Mouse (Mus musculus): ENCODE measurements around the gene Zkscan6. TPM values are rescaled to one million over a fixed set of nuclear protein-coding genes. Genes with fewer than 3 reads are reported as not detected.
A peak's percentile ranks its signal among the peaks of the same experiment; 100 is the strongest.

Zkscan6 gene
- polyA plus RNA-seq, 1 experiment from 2014 or later = 11.0 TPM

- 63% methylated on average over 3 of the region's 3 CpGs for WGBS
- Histone ChIP-seq H3K36me3 (ENCODE audit: control insufficient read depth, insufficient read depth, low read length) (no peaks in the 10 kb centered on the region), H3K27ac (replicated peaks) (no peak overlapping the region), H3K4me2 (replicated peaks; ENCODE audit: low read depth) (no peak overlapping the region), H3K27me3 (ENCODE audit: control insufficient read depth, insufficient read depth, low read length) (no peaks in the 10 kb centered on the region), H3K9ac (ENCODE audit: low read length) (no peak overlapping the region), H3K4me3 (ENCODE audit: low read depth, low read length) (no peak overlapping the region), H3K4me1 (replicated peaks; ENCODE audit: control insufficient read depth, insufficient read depth) (peaks cover 7% of the 10 kb centered on the region), H3K9me3 (ENCODE audit: control insufficient read depth, low read length) (no peaks in the 10 kb centered on the region)
- no peak for DNase-seq (ENCODE audit: low spot score)
- no peak for TF ChIP-seq EP300 (optimal IDR thresholded peaks at IDR 0.05)
- no peak for TF ChIP-seq CTCF (IDR thresholded peaks at IDR 0.05; ENCODE audit: low read depth)
- ATAC-seq (ENCODE audit: low FRiP score, low TSS enrichment) = peak; percentile 58; the same call in 1 of the 2 replicates
Measured at GRCm38 (mm10) chr11:65781596-65781995, 25.4 kb upstream of the Zkscan6 start.

GRCm38 (mm10) chr11:65786160-65786559, 20.8 kb upstream of the Zkscan6 start:
- Histone ChIP-seq H3K27ac (replicated peaks) (no peak overlapping the region), H3K36me3 (ENCODE audit: control insufficient read depth, insufficient read depth, low read length) (no peaks in the 10 kb centered on the region), H3K9me3 (ENCODE audit: control insufficient read depth, low read length) (no peaks in the 10 kb centered on the region), H3K9ac (ENCODE audit: low read length) (no peak overlapping the region), H3K4me3 (ENCODE audit: low read depth, low read length) (no peak overlapping the region), H3K27me3 (ENCODE audit: control insufficient read depth, insufficient read depth, low read length) (no peaks in the 10 kb centered on the region), H3K4me2 (replicated peaks; ENCODE audit: low read depth) (0 out of 2 replicates have a peak overlapping the region, but pooled peaks have one; percentile 74), H3K4me1 (replicated peaks; ENCODE audit: control insufficient read depth, insufficient read depth) (no peaks in the 10 kb centered on the region)
- WGBS = 69% methylated on average over 2 of the region's 2 CpGs
- ATAC-seq (ENCODE audit: low FRiP score, low TSS enrichment) (no peak), DNase-seq (ENCODE audit: low spot score) (no peak)
- no peak for TF ChIP-seq EP300 (optimal IDR thresholded peaks at IDR 0.05)
- TF ChIP-seq CTCF (IDR thresholded peaks at IDR 0.05; ENCODE audit: low read depth) = no peak

- no peak for DNase-seq (ENCODE audit: low spot score)
- ATAC-seq (ENCODE audit: low FRiP score, low TSS enrichment) = peak; percentile 82
- TF ChIP-seq EP300 (optimal IDR thresholded peaks at IDR 0.05) = no peak
- TF ChIP-seq CTCF (IDR thresholded peaks at IDR 0.05; ENCODE audit: low read depth) = no peak
- under 1% methylated on average over 63 of the region's 71 CpGs for WGBS
- no peaks in the 10 kb centered on the region for H3K27me3 ChIP-seq (ENCODE audit: control insufficient read depth, insufficient read depth, low read length)
- peak overlapping the region; percentile 74 for H3K4me2 ChIP-seq (replicated peaks; ENCODE audit: low read depth)
- H3K9ac ChIP-seq (ENCODE audit: low read length) = peak overlapping the region; percentile 99
- H3K4me3 ChIP-seq (ENCODE audit: low read depth, low read length) = peak overlapping the region; percentile 92
- no peaks in the 10 kb centered on the region for H3K36me3 ChIP-seq (ENCODE audit: control insufficient read depth, insufficient read depth, low read length)
- peak overlapping the region; percentile 92 for H3K27ac ChIP-seq (replicated peaks)
- H3K9me3 ChIP-seq (ENCODE audit: control insufficient read depth, low read length) = no peaks in the 10 kb centered on the region
- no peaks in the 10 kb centered on the region for H3K4me1 ChIP-seq (replicated peaks; ENCODE audit: control insufficient read depth, insufficient read depth)
Measured at GRCm38 (mm10) chr11:65787421-65788151, 19.4 kb upstream of the Zkscan6 start.

- under 1% methylated on average over 36 of the region's 36 CpGs for WGBS
- peak; percentile 97 for DNase-seq (ENCODE audit: low spot score)
- TF ChIP-seq EP300 (optimal IDR thresholded peaks at IDR 0.05) (no peak), CTCF (IDR thresholded peaks at IDR 0.05; ENCODE audit: low read depth) (peak; percentile 17; the same call in 1 of the 2 replicates)
- Histone ChIP-seq H3K4me3 (ENCODE audit: low read depth, low read length) (peak within 1 kb of the TSS; percentile 92), H3K9me3 (ENCODE audit: control insufficient read depth, low read length) (no peaks in the 10 kb centered on the region), H3K27me3 (ENCODE audit: control insufficient read depth, insufficient read depth, low read length) (no peaks in the 10 kb centered on the region), H3K9ac (ENCODE audit: low read length) (peak within 1 kb of the TSS; percentile 99), H3K36me3 (ENCODE audit: control insufficient read depth, insufficient read depth, low read length) (no peaks in the 10 kb centered on the region), H3K4me1 (replicated peaks; ENCODE audit: control insufficient read depth, insufficient read depth) (no peaks in the 10 kb centered on the region), H3K4me2 (replicated peaks; ENCODE audit: low read depth) (peak within 1 kb of the TSS; percentile 74), H3K27ac (replicated peaks) (peak within 1 kb of the TSS; percentile 92)
- ATAC-seq (ENCODE audit: low FRiP score, low TSS enrichment) = peak; percentile 100
Measured at GRCm38 (mm10) chr11:65788154-65788553, 18.8 kb upstream of the Zkscan6 start, which contains the start of gene Map2k4. Gene Map2k4 (minus strand): TSS chr11:65788297.

GRCm38 (mm10) chr11:65794428-65795219, 12.4 kb upstream of the Zkscan6 start:
- no peaks in the 10 kb centered on the region for H3K36me3 ChIP-seq (ENCODE audit: control insufficient read depth, insufficient read depth, low read length)
- no peak overlapping the region for H3K4me3 ChIP-seq (ENCODE audit: low read depth, low read length)
- 49% methylated on average over 10 of the region's 10 CpGs for WGBS
- DNase-seq (ENCODE audit: low spot score) = no peak
- H3K9ac ChIP-seq (ENCODE audit: low read length) = no peak overlapping the region
- no peak overlapping the region for H3K4me2 ChIP-seq (replicated peaks; ENCODE audit: low read depth)
- ATAC-seq (ENCODE audit: low FRiP score, low TSS enrichment) = no peak
- no peaks in the 10 kb centered on the region for H3K4me1 ChIP-seq (replicated peaks; ENCODE audit: control insufficient read depth, insufficient read depth)
- no peaks in the 10 kb centered on the region for H3K9me3 ChIP-seq (ENCODE audit: control insufficient read depth, low read length)
- H3K27ac ChIP-seq (replicated peaks) = no peak overlapping the region
- H3K27me3 ChIP-seq (ENCODE audit: control insufficient read depth, insufficient read depth, low read length) = no peaks in the 10 kb centered on the region
- TF ChIP-seq EP300 (optimal IDR thresholded peaks at IDR 0.05) = no peak
- TF ChIP-seq CTCF (IDR thresholded peaks at IDR 0.05; ENCODE audit: low read depth) = no peak
